ENCODE assay signal across 14 mouse cellular contexts in genomic region chr17:85393891-85394321, GRCm38 (mm10).
DNase-seq lines count a peak whose midpoint lies in the region; ATAC-seq and TF ChIP-seq lines count a peak whose summit lies in the region.
"Had no signal": no experiment of that assay in that cellular context is flagged by ENCODE, and none has a peak within 500 bp of the region (broad histone marks: within the 10 kb centered on the region; RNA-seq: fewer than 3 reads in every experiment).

No protein-coding gene starts in this region.

- ATAC-seq in embryonic facial prominence, embryonic 14.5 days (ENCODE audit: low read depth): peak; percentile 30; the same call in 1 of the 2 replicates
- peak; percentile 54 for ATAC-seq in hindbrain, embryonic 11.5 days (ENCODE audit: low FRiP score)
- ATAC-seq in midbrain, embryonic 15.5 days (replicated peaks): peak; percentile 57; the same call in 1 of the 2 replicates

- WGBS in embryonic facial prominence, embryonic 14.5 days: 77% methylated on average over 7 of the region's 7 CpGs
- 33% methylated on average over 7 of the region's 7 CpGs for WGBS in hindbrain, embryonic 11.5 days
- 16% methylated on average over 7 of the region's 7 CpGs for WGBS in midbrain, embryonic 15.5 days
- 78% methylated on average over 7 of the region's 7 CpGs for WGBS in cerebellum, adult 2 months

- no peak overlapping the region for H3K4me3 ChIP-seq in embryonic facial prominence, embryonic 14.5 days (ENCODE audit: low read depth, low read length)
- no peak overlapping the region for H3K4me3 ChIP-seq in hindbrain, embryonic 11.5 days (ENCODE audit: low read depth, low read length)
- no peak overlapping the region for H3K4me3 ChIP-seq in midbrain, embryonic 15.5 days
- H3K4me3 ChIP-seq in cerebellum, adult 2 months (replicated peaks; ENCODE audit: insufficient read depth, low read depth, low read length): no peak overlapping the region
- H3K4me3 ChIP-seq: erythroblast, embryonic 14.5 days; heart, embryonic 12.5 days; kidney, embryonic 15.5 days; limb, embryonic 15.5 days had no signal

- H3K9me3 ChIP-seq in embryonic facial prominence, embryonic 14.5 days (ENCODE audit: control insufficient read depth, low read length): no peaks in the 10 kb centered on the region
- H3K9me3 ChIP-seq in hindbrain, embryonic 11.5 days (ENCODE audit: control insufficient read depth, low read length): no peaks in the 10 kb centered on the region
- H3K9me3 ChIP-seq in midbrain, embryonic 15.5 days: no peaks in the 10 kb centered on the region
- H3K9me3 ChIP-seq: heart, embryonic 12.5 days; kidney, embryonic 15.5 days; limb, embryonic 15.5 days had no signal

- H3K27me3 ChIP-seq in embryonic facial prominence, embryonic 14.5 days (replicated peaks; ENCODE audit: control insufficient read depth, insufficient read depth, low read length): no peaks in the 10 kb centered on the region
- peaks cover 7% of the 10 kb centered on the region; the same call in 1 of the 2 replicates for H3K27me3 ChIP-seq in hindbrain, embryonic 11.5 days (ENCODE audit: control insufficient read depth, insufficient read depth, low read length)
- H3K27me3 ChIP-seq in midbrain, embryonic 15.5 days (replicated peaks): peaks cover 7% of the 10 kb centered on the region; the same call in 1 of the 2 replicates
- H3K27me3 ChIP-seq in cerebellum, adult 2 months (ENCODE audit: control insufficient read depth, insufficient read depth, low read length): no peaks in the 10 kb centered on the region
- H3K27me3 ChIP-seq: heart, embryonic 12.5 days; kidney, embryonic 15.5 days; limb, embryonic 15.5 days had no signal

- no peak overlapping the region for H3K9ac ChIP-seq in embryonic facial prominence, embryonic 14.5 days (ENCODE audit: low read depth, low read length)
- H3K9ac ChIP-seq in hindbrain, embryonic 11.5 days (ENCODE audit: low read depth, low read length): no peak overlapping the region
- no peak overlapping the region for H3K9ac ChIP-seq in midbrain, embryonic 15.5 days
- H3K9ac ChIP-seq: heart, embryonic 12.5 days; kidney, embryonic 15.5 days; limb, embryonic 15.5 days had no signal

- DNase-seq in MN1 (ENCODE audit: low spot score): peak; percentile 79
- DNase-seq in embryonic facial prominence, embryonic 14.5 days (ENCODE audit: low spot score): no peak
- DNase-seq in hindbrain, embryonic 11.5 days (ENCODE audit: low spot score): peak; percentile 37
- no peak for DNase-seq in cerebellum, adult 2 months
- DNase-seq in ovary, adult 18-20 months (ENCODE audit: low spot score): no peak
- no peak for DNase-seq in heart, adult 18-20 months
- no peak for DNase-seq in right cerebral cortex, postnatal 36 days (ENCODE audit: low spot score in 2 of 2)
- DNase-seq: lung, adult 2 months; thymus, adult 2 months had no signal

- no peaks in the 10 kb centered on the region for H3K4me1 ChIP-seq in embryonic facial prominence, embryonic 14.5 days (ENCODE audit: control insufficient read depth, insufficient read depth, low read length)
- 0 out of 2 replicates have a peak, but pooled peaks cover 3% of the 10 kb centered on the region for H3K4me1 ChIP-seq in hindbrain, embryonic 11.5 days (replicated peaks; ENCODE audit: control insufficient read depth, insufficient read depth, low read length)
- H3K4me1 ChIP-seq in midbrain, embryonic 15.5 days: peaks cover 36% of the 10 kb centered on the region
- H3K4me1 ChIP-seq in cerebellum, adult 2 months (ENCODE audit: control insufficient read depth, insufficient read depth, low read length): no peaks in the 10 kb centered on the region
- H3K4me1 ChIP-seq: kidney, embryonic 15.5 days had no signal

- H3K27ac ChIP-seq in embryonic facial prominence, embryonic 14.5 days (replicated peaks; ENCODE audit: low read depth, low read length): no peak overlapping the region
- peak overlapping the region; percentile 37; the same call in 1 of the 2 replicates for H3K27ac ChIP-seq in hindbrain, embryonic 11.5 days (ENCODE audit: low read depth, low read length)
- peak overlapping the region; percentile 58; the same call in 1 of the 2 replicates for H3K27ac ChIP-seq in midbrain, embryonic 15.5 days
- no peak overlapping the region for H3K27ac ChIP-seq in cerebellum, adult 2 months (ENCODE audit: insufficient read depth, low read length)
- H3K27ac ChIP-seq: kidney, embryonic 15.5 days; limb, embryonic 15.5 days had no signal

- H3K36me3 ChIP-seq in embryonic facial prominence, embryonic 14.5 days (ENCODE audit: control insufficient read depth, insufficient read depth, low read length): no peaks in the 10 kb centered on the region
- no peaks in the 10 kb centered on the region for H3K36me3 ChIP-seq in hindbrain, embryonic 11.5 days (ENCODE audit: control insufficient read depth, insufficient read depth, low read length)
- no peaks in the 10 kb centered on the region for H3K36me3 ChIP-seq in midbrain, embryonic 15.5 days (replicated peaks)
- H3K36me3 ChIP-seq: heart, embryonic 12.5 days; kidney, embryonic 15.5 days; limb, embryonic 15.5 days had no signal

- no peak for TF ChIP-seq CTCF in cerebellum, adult 2 months (IDR thresholded peaks at IDR 0.05; ENCODE audit: borderline replicate concordance, insufficient read depth, low read depth, low read length)

- TF ChIP-seq POLR2A in cerebellum, adult 2 months (IDR thresholded peaks at IDR 0.05; ENCODE audit: borderline replicate concordance, insufficient read depth, low read length): no peak

- no peak overlapping the region for H3K4me2 ChIP-seq in embryonic facial prominence, embryonic 14.5 days (ENCODE audit: low read depth, low read length)
- peak overlapping the region; percentile 11; the same call in 1 of the 2 replicates for H3K4me2 ChIP-seq in hindbrain, embryonic 11.5 days (replicated peaks; ENCODE audit: low read depth, low read length)
- H3K4me2 ChIP-seq in midbrain, embryonic 15.5 days: peak overlapping the region; percentile 40
- H3K4me2 ChIP-seq: heart, embryonic 12.5 days; kidney, embryonic 15.5 days; limb, embryonic 15.5 days had no signal

Comparison
In these comparisons a context has a peak if more than half of its experiments do, and no peak if none do; other contexts are left out.
1. DNase-seq: peak in MN1 (single experiment) and hindbrain, embryonic 11.5 days (single experiment); none in embryonic facial prominence, embryonic 14.5 days (single experiment), cerebellum, adult 2 months (0 of 2), ovary, adult 18-20 months (single experiment), heart, adult 18-20 months (0 of 2) and right cerebral cortex, postnatal 36 days (0 of 2).
2. H3K27ac ChIP-seq: peak in hindbrain, embryonic 11.5 days (single experiment) and midbrain, embryonic 15.5 days (single experiment); none in embryonic facial prominence, embryonic 14.5 days (single experiment) and cerebellum, adult 2 months (single experiment).
3. Peak in every context shown above with its lines, with median percentiles within 50 percentile points of each other: ATAC-seq.